Mouse (Mus musculus): ENCODE results near the gene Vps36.
A peak's percentile ranks its signal among the peaks of the same experiment; 100 is the strongest.

Vps36 gene

DNA sequence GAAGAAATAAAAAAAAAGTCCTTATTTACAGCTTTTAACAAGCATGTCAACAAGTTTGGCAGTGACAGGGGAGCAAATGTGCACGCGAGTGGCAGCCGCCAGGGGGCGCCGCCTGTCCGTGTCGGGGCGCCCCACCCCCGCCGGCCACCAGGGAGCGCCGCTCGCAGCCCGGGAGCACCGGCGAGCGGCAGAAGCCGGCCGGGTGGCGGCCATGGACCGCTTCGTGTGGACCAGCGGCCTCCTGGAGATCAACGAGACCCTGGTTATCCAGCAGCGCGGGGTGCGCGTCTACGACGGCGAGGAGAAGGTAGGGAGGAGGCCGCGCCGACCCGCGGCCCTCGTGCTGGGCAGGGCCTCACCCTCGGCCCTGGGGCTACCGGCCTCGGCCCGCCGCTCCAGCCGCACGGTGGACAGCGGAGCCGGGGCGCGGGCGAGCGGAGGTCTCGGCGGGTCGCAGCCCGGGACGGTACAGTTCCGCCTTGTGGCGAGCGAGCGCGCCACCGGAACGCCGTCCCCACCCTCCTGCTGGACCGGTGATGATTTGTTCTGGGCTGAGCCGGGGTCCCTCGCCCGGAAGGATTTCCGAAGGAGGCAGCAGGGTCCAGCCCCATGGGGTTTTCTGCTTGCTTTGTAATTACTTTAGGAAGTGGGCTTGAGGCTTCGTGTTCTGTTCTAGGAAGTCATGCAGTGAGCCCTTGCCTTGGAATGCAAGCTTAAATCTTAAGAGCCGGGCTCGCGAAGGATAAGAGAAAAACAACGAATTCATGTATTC lies at the start of gene Vps36:
Gene Vps36, plus strand, starts transcription at position 150 of the 772 bp plus-strand sequence.
- peak; percentile 73 for DNase-seq (ENCODE audit: low read depth, low spot score)

DNA sequence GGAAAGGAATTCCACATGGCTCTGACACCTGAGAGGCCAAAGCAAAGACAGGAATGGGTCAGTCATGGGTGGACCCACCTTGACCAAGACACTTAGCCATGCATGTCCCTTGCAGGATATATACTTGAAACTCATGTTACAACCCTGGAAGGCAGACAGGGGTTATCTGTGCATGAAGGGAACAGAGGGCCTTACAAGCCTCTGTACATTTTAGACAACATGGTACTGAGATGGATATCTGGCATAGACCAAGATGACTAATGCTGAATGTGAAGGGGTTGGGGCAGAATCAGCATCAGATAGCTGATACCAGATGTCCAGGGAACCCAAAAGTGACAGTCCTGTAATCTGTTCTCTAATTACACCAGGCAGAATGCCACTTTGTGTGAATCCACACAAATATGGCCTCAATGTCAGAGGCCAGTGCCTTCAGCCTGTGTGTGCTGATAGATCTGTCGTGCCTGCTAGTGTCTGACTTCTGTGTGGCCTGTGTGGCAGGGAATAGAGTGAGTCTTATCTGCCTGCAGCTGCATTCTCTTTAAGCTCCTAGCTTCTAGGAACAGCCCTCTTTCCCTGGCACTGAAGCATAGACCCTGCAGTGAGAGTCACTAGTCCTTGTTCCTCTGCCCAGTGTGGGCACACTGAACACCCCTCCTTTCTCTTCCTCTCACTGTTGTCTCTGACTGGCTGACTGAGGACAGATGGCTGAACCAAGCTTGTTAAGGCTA lies 48.7 kb upstream of the Vps36 start:
- no peak for DNase-seq (ENCODE audit: low read depth, low spot score)

DNA sequence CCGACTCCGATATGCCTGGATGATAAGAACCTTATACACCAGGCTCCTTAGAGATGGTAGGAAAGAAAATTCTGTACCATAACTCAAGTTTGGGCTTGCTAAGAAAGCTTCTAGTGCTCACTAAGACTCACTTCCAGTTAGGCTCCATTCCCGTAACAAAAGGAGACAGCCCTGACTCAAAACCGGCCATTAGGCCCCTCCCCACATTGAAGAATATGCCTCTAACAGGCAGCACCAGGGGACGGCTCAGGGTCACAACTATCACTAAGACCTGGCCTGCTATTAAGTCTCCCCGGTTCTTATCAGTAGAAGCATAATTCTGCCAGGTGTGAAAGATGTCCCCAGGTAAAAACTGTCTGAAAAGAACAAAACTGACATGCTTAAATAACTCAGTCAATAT lies 46.8 kb upstream of the Vps36 start:
- DNase-seq (ENCODE audit: low read depth, low spot score), result no peak

DNA sequence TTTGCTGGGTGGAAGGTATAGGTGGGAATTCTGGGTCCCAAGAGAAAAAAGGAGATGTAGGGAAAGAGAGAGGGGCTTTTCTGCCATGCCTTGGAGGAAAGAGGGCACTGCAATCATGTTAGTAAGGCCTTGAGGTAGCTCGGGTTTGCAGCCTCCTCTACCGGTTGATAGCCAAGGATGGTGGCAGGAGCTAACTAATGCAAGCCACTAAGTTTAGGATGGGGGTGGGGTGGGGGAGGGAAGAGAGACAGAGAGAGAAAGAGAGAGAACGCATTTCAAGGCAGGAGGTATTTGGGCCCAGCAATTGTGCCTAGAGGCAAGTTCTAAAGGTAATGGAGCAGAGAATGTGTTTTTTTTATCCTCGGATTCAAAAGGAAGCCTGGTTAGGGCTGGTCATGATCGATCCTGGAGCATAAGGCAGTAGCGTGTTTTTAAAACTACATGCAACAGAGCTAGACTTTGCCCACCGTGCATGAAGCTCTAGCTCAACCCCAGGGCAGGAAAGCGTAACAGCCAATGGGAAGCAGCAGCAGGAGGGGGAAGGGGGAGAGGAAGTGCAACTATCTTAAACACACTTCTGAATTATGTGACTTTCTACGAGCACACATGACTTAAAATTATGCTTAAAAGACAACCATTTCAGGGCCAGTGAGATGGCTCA lies 44.8 kb upstream of the Vps36 start:
- no peak for DNase-seq (ENCODE audit: low read depth, low spot score)

DNA sequence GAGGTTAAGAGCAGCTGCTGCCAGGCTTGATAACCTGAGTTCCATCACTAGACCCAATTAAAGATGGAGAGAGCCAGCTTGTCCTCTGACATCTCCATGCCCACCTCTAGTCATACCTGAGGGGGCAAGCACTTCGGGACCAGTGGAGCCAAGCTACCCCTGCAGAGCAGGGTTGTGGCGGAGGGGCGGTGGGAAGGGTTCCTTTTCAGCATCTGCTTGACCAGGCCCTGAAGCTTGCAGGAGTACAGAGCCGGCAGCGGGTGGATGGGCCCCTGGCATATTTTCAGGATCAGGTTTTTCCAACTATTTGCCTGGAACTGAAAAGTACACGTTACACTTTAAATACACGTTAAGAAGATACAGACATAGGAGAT lies 44.3 kb upstream of the Vps36 start:
- DNase-seq (ENCODE audit: low read depth, low spot score), result no peak

DNA sequence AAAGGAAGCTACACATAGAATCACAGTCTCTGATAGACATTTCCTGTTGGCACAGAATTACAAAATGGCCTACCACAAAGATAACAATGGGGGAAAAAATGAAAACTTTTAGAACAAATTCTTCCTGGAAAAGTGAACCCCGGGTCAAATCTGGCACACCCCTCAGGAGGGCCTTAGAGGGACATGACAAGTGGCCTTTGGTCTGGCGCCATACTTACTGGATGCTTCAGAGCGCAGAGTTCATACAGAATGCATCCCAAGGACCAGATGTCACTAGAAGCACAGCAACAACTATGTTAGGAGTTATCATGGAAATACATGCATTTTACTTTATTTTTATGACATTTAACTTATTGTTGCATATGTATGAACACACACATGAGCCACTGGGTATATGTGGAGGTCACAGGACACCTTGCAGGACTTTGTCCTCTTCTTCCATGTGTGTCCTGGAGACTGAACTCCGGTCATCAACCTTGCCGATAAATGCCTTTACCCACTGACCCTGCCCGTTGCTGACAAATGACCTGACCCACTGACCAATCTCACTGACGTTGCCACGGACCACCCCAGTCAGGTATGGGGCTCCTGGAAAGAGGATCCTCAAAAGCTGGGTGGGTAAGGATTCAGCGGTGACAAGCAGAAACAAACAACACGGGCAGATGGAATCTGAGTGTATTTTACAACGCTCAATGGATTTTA lies 42.8 kb upstream of the Vps36 start:
- no peak for DNase-seq (ENCODE audit: low read depth, low spot score)

DNA sequence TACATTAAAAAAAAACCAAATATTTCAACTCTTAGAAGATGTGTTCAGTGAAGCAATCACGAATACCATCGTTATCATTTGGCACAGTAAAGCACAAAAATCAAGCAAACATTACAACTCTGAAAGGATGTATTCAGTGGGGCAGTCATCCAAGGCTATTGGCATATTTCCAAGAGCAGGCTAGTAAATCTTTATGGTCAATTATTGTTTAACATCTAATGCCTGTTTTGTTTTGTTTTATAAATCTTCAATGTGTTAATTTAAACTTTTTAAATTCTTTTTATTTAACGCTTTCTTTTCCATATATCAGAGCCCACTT lies 42.3 kb upstream of the Vps36 start:
- no peak for DNase-seq (ENCODE audit: low read depth, low spot score)

DNA sequence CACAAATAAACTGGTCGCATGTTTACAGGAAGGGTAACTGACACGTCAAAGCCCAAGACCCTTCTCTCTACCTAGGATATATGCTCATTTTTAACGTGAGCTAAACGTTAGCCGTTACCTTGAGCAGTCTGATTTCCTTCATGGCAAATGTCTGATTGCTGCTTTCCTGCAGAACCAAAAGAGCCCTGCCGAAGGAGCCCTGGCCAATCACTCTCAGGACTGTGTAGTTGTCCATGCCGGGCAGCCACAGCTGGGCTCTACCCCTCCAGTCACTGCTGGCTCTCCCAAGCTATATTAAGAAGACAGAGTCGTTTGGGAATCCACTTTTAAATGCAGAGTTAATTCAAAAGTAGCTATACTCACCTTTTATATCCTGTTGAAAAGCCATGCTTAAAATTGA lies 30.4 kb upstream of the Vps36 start:
- DNase-seq (ENCODE audit: low read depth, low spot score), result no peak

DNA sequence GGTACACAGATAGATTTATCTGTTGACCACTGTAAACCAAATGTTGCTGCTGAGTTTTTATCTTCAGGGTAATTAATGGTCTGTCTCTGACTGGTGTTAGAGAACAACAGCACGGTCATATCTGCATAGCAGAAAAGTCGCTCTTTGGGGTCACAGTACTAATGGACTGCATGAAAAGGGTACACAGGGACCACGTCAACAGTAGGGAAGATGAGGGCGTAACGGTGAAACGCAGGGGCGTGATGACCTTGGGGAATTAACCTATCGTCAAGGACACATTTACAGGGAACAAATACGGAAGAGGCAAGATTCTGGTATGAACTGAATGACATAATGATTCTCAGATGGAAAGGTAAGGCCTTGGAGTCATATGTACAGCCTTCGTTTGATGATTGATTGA lies 28.2 kb upstream of the Vps36 start:
- DNase-seq (ENCODE audit: low read depth, low spot score), result no peak

DNA sequence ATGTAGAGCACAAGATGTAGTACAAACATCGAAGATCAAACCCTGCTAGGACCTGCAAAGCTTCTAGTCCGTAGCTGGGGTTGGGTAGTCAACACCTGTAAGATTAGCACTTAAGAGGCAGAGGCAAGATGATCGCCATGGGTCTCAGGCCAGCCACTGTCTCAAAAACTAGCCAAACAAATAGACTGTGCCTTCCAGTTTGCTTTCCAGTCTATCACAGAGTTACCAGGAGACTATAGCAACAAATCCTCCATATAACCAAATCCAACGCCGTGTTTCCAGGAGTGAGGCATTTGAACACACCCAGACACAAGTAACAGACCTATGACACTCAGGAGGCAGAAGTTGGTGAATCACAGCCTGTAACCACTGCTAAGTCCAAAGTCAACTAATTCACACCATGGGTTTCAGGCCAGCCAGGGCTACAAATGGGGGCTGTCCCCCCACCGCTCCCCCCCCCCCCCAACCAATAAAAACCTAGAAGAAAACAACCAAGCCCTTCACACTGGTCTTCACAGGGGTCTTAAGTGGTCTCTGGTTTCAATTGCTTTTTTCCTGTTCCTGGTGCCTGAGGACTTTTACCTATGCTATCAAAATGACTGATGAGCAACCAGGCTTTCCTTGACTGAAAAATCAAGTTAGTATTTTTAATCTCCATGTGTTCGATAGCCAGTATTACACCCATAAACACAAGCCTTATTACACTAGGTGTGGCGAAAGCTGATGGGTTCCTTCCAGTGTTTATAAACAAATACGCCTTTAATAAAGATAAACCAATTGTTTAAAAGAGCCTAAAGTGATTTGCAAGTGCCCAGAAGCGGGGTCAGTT lies 27.1 kb upstream of the Vps36 start:
- no peak for DNase-seq (ENCODE audit: low read depth, low spot score)

DNA sequence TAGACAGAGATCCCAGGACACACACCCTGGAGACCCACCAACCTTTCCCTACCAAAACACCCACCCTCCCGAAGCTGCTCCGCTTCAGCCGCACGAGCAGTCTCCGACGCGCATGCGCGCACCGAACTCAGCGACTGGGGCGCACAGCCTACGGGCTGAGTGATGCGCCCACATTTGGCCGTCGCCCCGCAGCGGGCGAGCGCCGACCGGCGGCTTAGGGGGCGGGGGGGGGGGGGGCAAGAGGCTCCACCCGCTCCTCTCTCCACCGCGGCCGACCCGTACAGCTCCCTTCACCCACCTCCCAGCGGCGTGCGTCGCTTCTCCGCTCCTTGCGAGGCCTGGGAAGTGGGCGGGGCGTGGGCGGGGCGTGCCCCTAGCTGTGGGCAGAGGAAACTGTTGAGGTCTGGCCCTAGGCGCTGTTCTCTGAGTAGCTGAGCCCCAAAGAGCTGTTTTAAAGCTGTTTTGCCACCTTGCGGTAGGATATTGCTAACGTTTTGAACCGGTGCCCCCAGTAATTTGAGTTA lies 26.5 kb upstream of the Vps36 start, which contains the start of gene Nek3:
Gene Nek3, minus strand, starts transcription at position 356 of the 524 bp plus-strand sequence.
- peak; percentile 70 for DNase-seq (ENCODE audit: low read depth, low spot score)

DNA sequence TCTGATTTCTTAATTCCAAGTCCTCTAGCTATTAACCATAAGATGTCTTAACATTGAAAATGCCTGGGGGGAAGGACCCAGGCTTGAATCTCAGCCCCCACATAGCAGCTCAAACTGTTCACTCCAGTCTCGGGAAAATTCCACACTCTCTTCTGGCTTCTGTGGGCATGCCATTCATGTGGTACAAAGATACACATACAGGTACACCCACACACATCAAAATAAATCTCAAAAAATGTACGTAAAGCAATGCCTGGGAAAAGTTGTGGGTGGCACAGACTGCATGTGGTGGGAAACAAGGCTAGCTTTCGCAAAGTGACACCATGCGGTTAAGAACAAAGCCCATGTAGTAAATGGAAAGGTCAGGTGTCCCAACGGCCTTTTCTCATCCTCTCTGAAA lies 23.4 kb upstream of the Vps36 start:
- DNase-seq (ENCODE audit: low read depth, low spot score), result no peak

DNA sequence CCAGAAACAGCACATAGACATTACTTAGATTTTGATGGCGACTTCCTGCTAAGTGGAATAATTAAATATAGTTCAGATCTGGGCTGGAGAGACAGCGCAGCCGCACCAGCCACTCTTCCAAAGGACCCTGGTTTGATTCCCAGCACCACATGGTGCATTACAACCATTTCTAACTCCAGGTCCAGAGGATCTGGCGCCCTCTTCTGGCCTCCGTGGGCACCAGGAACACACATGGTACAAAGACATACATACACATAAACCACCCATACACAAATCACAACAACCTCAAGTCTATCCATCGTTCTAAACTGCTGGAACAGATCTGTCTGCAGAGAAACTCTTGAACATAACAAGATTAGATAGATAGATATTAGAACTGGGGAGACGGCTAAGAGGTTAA lies 16.6 kb upstream of the Vps36 start:
- DNase-seq (ENCODE audit: low read depth, low spot score), result no peak

DNA sequence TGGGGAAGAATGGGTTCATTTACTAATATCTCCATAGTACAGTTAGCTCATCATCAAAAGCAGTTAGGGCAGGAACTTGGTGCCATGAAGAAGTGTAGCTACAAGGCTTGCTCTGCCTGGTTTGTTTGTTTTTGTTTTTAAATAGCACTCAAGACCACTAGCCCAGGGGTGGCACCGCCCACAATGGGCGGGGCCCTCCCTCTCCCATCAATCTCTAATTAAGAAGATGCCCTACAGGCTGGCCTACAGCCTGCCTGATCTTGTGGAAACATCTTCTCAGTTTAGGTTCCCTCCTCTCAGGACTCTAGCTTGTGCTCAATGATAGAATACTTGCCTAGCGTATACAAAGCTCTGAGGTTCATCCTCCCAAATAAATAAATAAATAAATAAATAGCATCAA lies 7.7 kb upstream of the Vps36 start:
- DNase-seq (ENCODE audit: low read depth, low spot score), result no peak

DNA sequence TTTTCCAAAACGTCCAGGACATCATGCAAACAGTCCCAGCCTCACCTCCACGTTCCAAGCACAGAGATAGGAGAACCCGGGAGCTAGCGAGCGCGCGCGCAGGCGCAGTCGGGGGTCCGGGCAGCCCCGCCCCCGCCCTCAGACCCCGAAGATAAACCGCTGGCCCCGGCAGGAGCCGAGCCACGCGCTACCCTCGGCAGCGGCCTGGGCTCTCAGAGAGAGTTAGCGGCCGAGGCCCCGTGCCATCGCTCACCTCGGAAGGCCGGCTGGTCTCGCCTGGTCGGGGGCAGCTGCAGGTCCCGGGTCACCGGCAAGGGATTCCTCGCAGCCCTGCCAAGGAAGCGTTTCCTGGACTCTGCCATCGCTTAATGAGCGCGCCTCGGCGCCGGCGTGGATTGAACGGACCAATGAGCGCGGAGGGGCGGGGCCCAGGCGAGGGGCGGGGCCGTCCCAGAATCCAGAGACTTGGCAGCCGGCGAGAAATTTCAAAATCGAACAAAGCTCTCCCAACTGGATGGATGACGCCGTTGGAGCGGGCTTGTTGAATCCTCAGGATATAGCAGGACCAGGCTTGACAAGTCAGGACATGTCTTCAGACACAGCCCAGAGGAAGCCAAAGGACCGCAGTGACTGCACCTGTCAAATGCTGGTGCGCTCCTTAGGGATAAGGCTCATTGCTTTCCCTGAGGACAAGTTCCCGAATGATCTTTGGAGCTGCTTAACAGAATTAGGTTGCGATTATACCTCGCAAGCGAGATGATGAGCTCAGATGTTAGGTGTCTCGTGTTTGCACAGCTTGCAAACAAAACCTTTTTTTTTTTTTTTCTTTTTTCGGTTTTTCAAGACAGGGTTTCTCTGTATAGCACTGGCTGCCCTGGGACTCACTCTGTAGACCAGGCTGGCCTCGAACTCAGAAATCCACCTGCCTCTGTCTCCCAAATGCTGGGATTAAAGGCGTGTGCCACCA lies 6.9 kb upstream of the Vps36 start, which contains the start of gene Ckap2:
Gene Ckap2, minus strand, starts transcription at position 389 of the 967 bp plus-strand sequence.
- DNase-seq (ENCODE audit: low read depth, low spot score), result peak; percentile 56

DNA sequence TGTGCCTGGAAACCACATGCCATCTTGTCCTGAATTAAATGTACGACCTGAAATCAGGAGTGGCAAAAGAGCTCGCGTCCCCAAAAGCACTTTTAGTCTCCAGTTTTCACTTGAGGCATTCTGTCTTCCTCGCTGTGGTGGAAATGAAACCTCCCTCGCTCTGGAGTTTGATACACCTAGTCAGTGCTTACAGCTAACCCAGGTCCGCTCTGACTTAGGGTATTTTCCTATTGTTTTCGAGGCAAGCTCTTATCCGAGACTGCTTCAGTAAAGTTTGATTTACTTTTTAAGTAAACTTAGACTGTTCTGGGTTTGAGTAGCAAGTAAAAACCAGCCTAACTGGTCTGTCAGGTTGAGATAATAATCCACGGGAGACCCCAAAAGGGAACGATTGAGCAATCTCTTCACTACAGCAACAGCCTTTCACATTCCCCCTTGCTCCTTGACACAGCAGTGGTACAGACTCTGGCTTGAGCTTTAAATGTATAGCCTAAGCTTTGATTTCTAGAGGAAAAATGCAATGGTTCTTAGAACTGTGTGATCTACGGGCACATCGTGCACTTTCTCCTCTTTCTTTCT lies 912 bp downstream of the Vps36 start:
- DNase-seq (ENCODE audit: low read depth, low spot score), result peak; percentile 11

DNA sequence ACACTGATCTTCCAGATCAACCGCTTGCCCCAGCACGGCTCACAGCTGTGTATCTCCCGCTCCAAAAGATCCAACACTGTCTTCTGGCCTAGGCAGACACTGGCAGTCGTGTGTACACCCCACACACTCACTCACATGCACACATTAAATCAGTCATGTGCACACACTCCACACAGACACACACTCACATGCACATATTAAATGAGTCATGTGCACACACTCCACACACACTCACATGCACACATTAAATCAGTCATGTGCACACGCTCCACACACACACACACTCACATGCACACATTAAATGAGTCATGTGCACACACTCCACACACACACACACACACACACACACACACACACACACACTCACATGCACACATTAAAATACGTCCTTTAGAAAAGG lies 5.3 kb downstream of the Vps36 start:
- no peak for DNase-seq (ENCODE audit: low read depth, low spot score)

DNA sequence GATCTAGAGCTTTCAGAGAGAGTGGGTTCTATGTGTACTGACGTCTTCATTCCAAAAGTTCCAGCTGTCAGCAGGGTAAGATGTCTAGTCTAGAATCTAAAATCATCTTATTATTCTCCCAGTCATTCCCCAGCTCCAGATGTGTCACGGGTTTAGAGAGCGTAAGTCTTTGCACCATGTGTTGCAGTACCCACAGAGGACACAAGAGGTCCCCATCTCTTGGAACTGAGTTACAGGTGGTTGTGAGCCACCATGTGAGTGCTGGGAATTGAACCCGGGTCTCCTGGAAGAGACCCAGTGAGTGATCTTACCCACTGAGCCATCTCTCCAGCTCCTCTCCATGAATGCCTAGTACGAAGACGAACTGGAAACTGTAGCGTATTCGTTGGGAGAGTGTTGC lies 6.9 kb downstream of the Vps36 start:
- no peak for DNase-seq (ENCODE audit: low read depth, low spot score)

DNA sequence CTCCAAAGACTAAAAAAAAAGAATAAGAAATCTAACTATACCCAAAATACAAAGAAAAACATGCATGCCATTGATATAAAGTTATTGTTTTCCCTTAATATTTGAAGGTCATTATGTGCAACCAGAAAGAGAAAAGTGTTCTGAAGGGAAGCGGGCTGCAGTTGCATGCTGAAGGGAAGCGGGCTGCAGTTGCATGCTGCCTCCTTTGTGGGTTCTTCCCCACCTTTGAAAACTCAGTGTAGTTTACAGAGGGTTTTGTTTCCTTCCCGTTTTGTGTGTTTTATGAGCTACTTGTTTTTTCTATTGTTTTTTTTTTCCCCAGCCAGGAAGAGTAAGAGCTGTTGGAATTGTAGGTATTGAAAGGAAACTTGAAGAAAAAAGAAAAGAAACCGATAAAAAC lies 14.9 kb downstream of the Vps36 start:
- DNase-seq (ENCODE audit: low read depth, low spot score), result no peak

Measured in retina, adult 2 months (tissue).